Comparison of ENCODE assay signal across 13 mouse cellular contexts in the genomic region with DNA sequence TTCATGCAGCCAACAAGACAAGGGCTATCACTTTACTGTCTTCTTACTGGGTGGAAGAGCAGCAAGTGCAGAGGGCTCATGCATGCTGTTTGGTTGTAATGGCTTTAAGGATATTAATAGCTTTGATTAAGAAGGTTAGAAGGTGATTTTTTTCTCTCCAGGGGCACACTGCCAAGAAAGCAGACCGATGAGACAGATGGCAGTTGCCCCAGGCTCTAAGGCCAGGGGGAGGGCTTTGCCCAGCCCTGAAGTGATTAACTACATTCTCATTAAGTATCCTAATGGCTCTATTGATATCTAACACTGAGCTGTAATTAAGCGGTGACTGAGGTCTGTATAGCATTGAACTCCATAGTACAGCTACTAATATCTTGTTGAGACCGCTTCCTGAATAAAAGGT.
DNase-seq lines count a peak whose midpoint lies in the region; ATAC-seq and TF ChIP-seq lines count a peak whose summit lies in the region.
"Had no signal": no experiment of that assay in that cellular context is flagged by ENCODE, and none has a peak within 500 bp of the region (broad histone marks: within the 10 kb centered on the region; RNA-seq: fewer than 3 reads in every experiment).

No protein-coding gene starts in this region.

- H3K4me1 ChIP-seq in heart, embryonic 10.5 days, result peaks cover 3% of the 10 kb centered on the region; the same call in 1 of the 2 replicates
- H3K4me1 ChIP-seq in forebrain, embryonic 14.5 days (ENCODE audit: control insufficient read depth, insufficient read depth, low read length), result peaks cover 8% of the 10 kb centered on the region
- no peaks in the 10 kb centered on the region for H3K4me1 ChIP-seq in stomach, postnatal 0 days (replicated peaks; ENCODE audit: control insufficient read depth, insufficient read depth)
- H3K4me1 ChIP-seq: midbrain, embryonic 10.5 days had no signal

- H3K4me3 ChIP-seq in heart, embryonic 10.5 days, result no peak overlapping the region
- H3K4me3 ChIP-seq in forebrain, embryonic 14.5 days (ENCODE audit: low read depth, low read length), result no peak overlapping the region
- H3K4me3 ChIP-seq in stomach, postnatal 0 days (ENCODE audit: low read depth, low read length), result no peak overlapping the region
- H3K4me3 ChIP-seq: heart, embryonic 13.5 days; midbrain, embryonic 10.5 days had no signal

- no peak for TF ChIP-seq EP300 in stomach, postnatal 0 days (optimal IDR thresholded peaks at IDR 0.05)

- no peaks in the 10 kb centered on the region for H3K27me3 ChIP-seq in heart, embryonic 10.5 days (ENCODE audit: insufficient read depth, poor library complexity, severe bottlenecking)
- H3K27me3 ChIP-seq in forebrain, embryonic 14.5 days (replicated peaks; ENCODE audit: control insufficient read depth, insufficient read depth, low read length), result no peaks in the 10 kb centered on the region
- no peaks in the 10 kb centered on the region for H3K27me3 ChIP-seq in stomach, postnatal 0 days (ENCODE audit: control insufficient read depth, insufficient read depth, low read length)
- H3K27me3 ChIP-seq: heart, embryonic 13.5 days had no signal

- ATAC-seq in forebrain, embryonic 14.5 days, result peak; percentile 79
- no peak for ATAC-seq in stomach, postnatal 0 days (ENCODE audit: low FRiP score, low TSS enrichment)
- ATAC-seq: intestine, postnatal 0 days had no signal

- H3K4me2 ChIP-seq in forebrain, embryonic 14.5 days (ENCODE audit: low read length), result no peak overlapping the region
- H3K4me2 ChIP-seq in stomach, postnatal 0 days (replicated peaks; ENCODE audit: low read depth), result no peak overlapping the region
- H3K4me2 ChIP-seq: heart, embryonic 13.5 days had no signal

- WGBS in heart, embryonic 10.5 days, result 90% methylated on average over 3 of the region's 3 CpGs
- 15% methylated on average over 3 of the region's 3 CpGs for WGBS in forebrain, embryonic 14.5 days
- WGBS in stomach, postnatal 0 days, result 69% methylated on average over 3 of the region's 3 CpGs

- H3K36me3 ChIP-seq in heart, embryonic 10.5 days, result peaks cover 99% of the 10 kb centered on the region
- peaks cover 98% of the 10 kb centered on the region for H3K36me3 ChIP-seq in forebrain, embryonic 14.5 days (ENCODE audit: control insufficient read depth, insufficient read depth, low read length)
- H3K36me3 ChIP-seq in stomach, postnatal 0 days (ENCODE audit: control insufficient read depth, insufficient read depth, low read length), result peaks cover 13% of the 10 kb centered on the region

- no peak overlapping the region for H3K9ac ChIP-seq in forebrain, embryonic 14.5 days (ENCODE audit: low read length)
- H3K9ac ChIP-seq in stomach, postnatal 0 days (ENCODE audit: low read length), result no peak overlapping the region
- H3K9ac ChIP-seq: heart, embryonic 13.5 days had no signal

- peak; percentile 17 for DNase-seq in adrenal gland, adult 8-10 months
- DNase-seq in adrenal gland, postnatal 4 days (ENCODE audit: low spot score in 2 of 2), result no peak
- DNase-seq in heart, postnatal 4 days, result peak; percentile 66
- no peak for DNase-seq in heart, embryonic 10.5 days (ENCODE audit: low spot score)
- peak; percentile 77 for DNase-seq in brain, embryonic 14.5 days (ENCODE audit: low read depth)
- peak; percentile 70 for DNase-seq in forebrain, embryonic 14.5 days (ENCODE audit: low spot score)
- DNase-seq in stomach, postnatal 0 days (ENCODE audit: low spot score), result no peak
- no peak for DNase-seq in layer of hippocampus, postnatal 25 days (ENCODE audit: extremely low spot score in 1 of 2, low spot score in 1 of 2)
- DNase-seq: lung, adult 18-20 months; thymus, adult 18-20 months had no signal

- no peak for TF ChIP-seq POLR2A in brain, embryonic 14.5 days (IDR thresholded peaks at IDR 0.05; ENCODE audit: borderline replicate concordance, extremely low read depth, insufficient read depth, insufficient read length, poor library complexity, severe bottlenecking)

- no peak for TF ChIP-seq CTCF in brain, embryonic 14.5 days (IDR thresholded peaks at IDR 0.05; ENCODE audit: borderline replicate concordance, extremely low read depth, insufficient read depth, insufficient read length)
- TF ChIP-seq CTCF in stomach, postnatal 0 days (IDR thresholded peaks at IDR 0.05; ENCODE audit: low read depth), result no peak

- no peak overlapping the region for H3K27ac ChIP-seq in heart, embryonic 10.5 days
- no peak overlapping the region for H3K27ac ChIP-seq in forebrain, embryonic 14.5 days (ENCODE audit: low read depth, low read length)
- H3K27ac ChIP-seq in stomach, postnatal 0 days (replicated peaks), result no peak overlapping the region
- H3K27ac ChIP-seq: heart, embryonic 13.5 days; midbrain, embryonic 10.5 days had no signal

- no peaks in the 10 kb centered on the region for H3K9me3 ChIP-seq in heart, embryonic 10.5 days
- H3K9me3 ChIP-seq in forebrain, embryonic 14.5 days (replicated peaks; ENCODE audit: control insufficient read depth, low read length), result no peaks in the 10 kb centered on the region
- H3K9me3 ChIP-seq in stomach, postnatal 0 days (ENCODE audit: control insufficient read depth, low read length), result no peaks in the 10 kb centered on the region
- H3K9me3 ChIP-seq: heart, embryonic 13.5 days; midbrain, embryonic 10.5 days had no signal

Comparison
In these comparisons a context has a peak if more than half of its experiments do, and no peak if none do; other contexts are left out.
1. DNase-seq: peak in adrenal gland, adult 8-10 months (single experiment), heart, postnatal 4 days (single experiment), brain, embryonic 14.5 days (single experiment) and forebrain, embryonic 14.5 days (single experiment); none in adrenal gland, postnatal 4 days (0 of 2), heart, embryonic 10.5 days (single experiment), stomach, postnatal 0 days (single experiment) and layer of hippocampus, postnatal 25 days (0 of 2).